Mouse (Mus musculus): ENCODE measurements around the gene D930020B18Rik. TPM values are rescaled to one million over a fixed set of nuclear protein-coding genes. Genes with fewer than 3 reads are reported as not detected.
A peak's percentile ranks its signal among the peaks of the same experiment; 100 is the strongest.

D930020B18Rik gene
- total and polyA plus RNA-seq, 3 experiments = 0.61 to 0.65 TPM; not detected in 1

DNA sequence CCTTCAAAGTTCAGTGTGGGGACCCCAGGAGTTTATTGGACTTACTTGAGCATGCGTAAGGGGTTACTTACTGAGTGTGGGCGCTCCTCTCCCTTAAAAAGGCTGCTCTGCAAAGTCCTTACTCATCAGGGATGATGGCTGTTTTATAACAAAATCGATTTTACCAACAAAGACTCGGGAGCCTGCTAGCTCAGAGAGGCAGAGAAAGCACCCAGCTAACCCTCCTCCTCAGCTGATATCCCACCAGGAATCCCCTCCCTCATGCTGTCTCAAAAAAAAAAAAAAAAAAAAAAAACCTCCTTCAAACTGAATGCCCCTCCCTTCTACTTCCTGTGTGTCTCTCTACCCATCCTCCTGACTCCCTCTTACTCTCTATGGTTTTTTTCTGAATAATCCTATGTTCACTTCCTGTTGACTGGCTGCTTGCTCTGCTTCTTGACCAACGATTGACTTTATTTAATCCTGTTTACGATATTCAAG lies 12.8 kb upstream of the D930020B18Rik start:
- Histone ChIP-seq H3K36me3 (ENCODE audit: control insufficient read depth in 1 of 2, insufficient read depth in 2 of 2, low read length in 2 of 2) (peaks cover 0 to 12% of the 10 kb centered on the region in 2 experiments; a peak in 2 of 4 replicates), H3K9me3 (replicated peaks; ENCODE audit: insufficient read depth, low read length) (no peaks in the 10 kb centered on the region), H3K27ac (ENCODE audit: control insufficient read depth, low read depth, low read length) (peak overlapping the region; percentile 82), H3K4me3 (ENCODE audit: control insufficient read depth in 1 of 2, insufficient read depth in 1 of 2, low read depth in 2 of 2, low read length in 2 of 2) (peak overlapping the region; percentile 65 to 79), H3K4me1 (ENCODE audit: control insufficient read depth in 1 of 2, insufficient read depth in 2 of 2, low read length in 2 of 2) (peaks cover 0 to 17% of the 10 kb centered on the region in 2 experiments; a peak in 3 of 4 replicates), H3K9ac (ENCODE audit: control insufficient read depth, low read depth, low read length, poor library complexity, severe bottlenecking) (peak overlapping the region; percentile 82), H3K79me2 (ENCODE audit: control insufficient read depth, insufficient read depth, low read length, poor library complexity) (peaks cover 37% of the 10 kb centered on the region), H3K27me3 (ENCODE audit: control insufficient read depth in 1 of 2, insufficient read depth in 2 of 2, low read length in 2 of 2) (no peaks in the 10 kb centered on the region)
- DNase-seq (ENCODE audit: low read depth, low spot score) = peak; percentile 87
- TF ChIP-seq CHD1 (IDR thresholded peaks at IDR 0.05; ENCODE audit: low read depth, low read length) (0 out of 2 replicates have a peak, but pooled peaks have one; percentile 16), HCFC1 (IDR thresholded peaks at IDR 0.05; ENCODE audit: low read depth, low read length) (peak; percentile 90), MEF2A (IDR thresholded peaks at IDR 0.05; ENCODE audit: extremely low read depth, insufficient replicate concordance, low read depth, low read length, poor library complexity, severe bottlenecking) (no peak), GATA1 (IDR thresholded peaks at IDR 0.05; ENCODE audit: low read depth, low read length) (0 out of 2 replicates have a peak, but pooled peaks have one; percentile 9), USF1 (IDR thresholded peaks at IDR 0.05; ENCODE audit: low read depth, low read length) (0 out of 2 replicates have a peak, but pooled peaks have one; percentile 33), CHD2 (IDR thresholded peaks at IDR 0.05; ENCODE audit: low read length) (no peak), SIN3A (IDR thresholded peaks at IDR 0.05; ENCODE audit: low read length) (peak; percentile 95), MXI1 (IDR thresholded peaks at IDR 0.05; ENCODE audit: low read depth, low read length) (peak; percentile 81), RAD21 (IDR thresholded peaks at IDR 0.05; ENCODE audit: low read depth, low read length) (no peak), ETS1 (IDR thresholded peaks at IDR 0.05; ENCODE audit: low read depth, low read length) (peak; percentile 59), POLR2AphosphoS5 (IDR thresholded peaks at IDR 0.05; ENCODE audit: borderline replicate concordance, low read depth, low read length) (no peak), ZMIZ1 (IDR thresholded peaks at IDR 0.05; ENCODE audit: low read depth, low read length) (peak; percentile 79; the same call in 1 of the 2 replicates), BHLHE40 (IDR thresholded peaks at IDR 0.05; ENCODE audit: borderline replicate concordance, low read depth, low read length) (peak; percentile 59), EP300 (IDR thresholded peaks at IDR 0.05; ENCODE audit: low read depth in 1 of 2, low read length in 2 of 2) (peak in 1 of 2 experiments; percentile 29; a peak in 2 of 4 replicates), MAFK (IDR thresholded peaks at IDR 0.05; ENCODE audit: borderline replicate concordance, low read depth, low read length) (no peak), MAZ (IDR thresholded peaks at IDR 0.05; ENCODE audit: low read depth, low read length) (peak; percentile 87), ELF1 (IDR thresholded peaks at IDR 0.05; ENCODE audit: low read depth, low read length) (peak; percentile 81), RCOR1 (IDR thresholded peaks at IDR 0.05; ENCODE audit: low read depth, low read length) (no peak), POLR2A (IDR thresholded peaks at IDR 0.05; ENCODE audit: control insufficient read depth in 1 of 2, insufficient read depth in 1 of 2, low read depth in 1 of 2, low read length in 2 of 2, poor library complexity in 1 of 2) (peak; percentile 7 to 92; a peak in 2 of 4 replicates), GABPA (IDR thresholded peaks at IDR 0.05; ENCODE audit: low read depth, low read length) (no peak), USF2 (IDR thresholded peaks at IDR 0.05; ENCODE audit: borderline replicate concordance in 1 of 2, insufficient read depth in 1 of 2, low read depth in 1 of 2, low read length in 2 of 2) (no peak), UBTF (IDR thresholded peaks at IDR 0.05; ENCODE audit: borderline replicate concordance, insufficient read depth, low read depth, low read length) (no peak), KAT2A (conservative IDR thresholded peaks at IDR 0.05; ENCODE audit: low read depth, low read length) (peak; percentile 54; the same call in 1 of the 2 replicates), TBP (IDR thresholded peaks at IDR 0.05; ENCODE audit: low read depth, low read length) (peak; percentile 93), SMC3 (IDR thresholded peaks at IDR 0.05; ENCODE audit: low read depth, low read length) (no peak), MAX (IDR thresholded peaks at IDR 0.05; ENCODE audit: low read length) (peak; percentile 54), NELFE (IDR thresholded peaks at IDR 0.05; ENCODE audit: low read depth, low read length) (peak; percentile 77; the same call in 1 of the 2 replicates), POLR2AphosphoS2 (IDR thresholded peaks at IDR 0.05; ENCODE audit: low read length) (peak; percentile 68; the same call in 1 of the 2 replicates), TCF12 (IDR thresholded peaks at IDR 0.05; ENCODE audit: low read depth, low read length) (peak; percentile 85), ZNF384 (IDR thresholded peaks at IDR 0.05; ENCODE audit: low read depth, low read length) (peak; percentile 99), JUND (IDR thresholded peaks at IDR 0.05; ENCODE audit: low read depth, low read length) (no peak), CTCF (IDR thresholded peaks at IDR 0.05 in 2 of 3, conservative IDR thresholded peaks at IDR 0.05 in 1 of 3; ENCODE audit: control insufficient read depth in 1 of 3, insufficient read depth in 1 of 3, low read depth in 2 of 3, low read length in 3 of 3, poor library complexity in 1 of 3, severe bottlenecking in 1 of 3) (no peak), ZC3H11A (IDR thresholded peaks at IDR 0.05; ENCODE audit: low read depth, low read length) (no peak), TAL1 (IDR thresholded peaks at IDR 0.05; ENCODE audit: low read length) (no peak), MYC (IDR thresholded peaks at IDR 0.05; ENCODE audit: low read depth, low read length) (peak; percentile 97), MYB (IDR thresholded peaks at IDR 0.05; ENCODE audit: low read depth, low read length) (no peak), NRF1 (IDR thresholded peaks at IDR 0.05; ENCODE audit: insufficient read depth, low read depth, low read length, poor library complexity, severe bottlenecking) (peak; percentile 83)
